Mouse (Mus musculus): ENCODE data around the gene Pih1d1.

DNA sequence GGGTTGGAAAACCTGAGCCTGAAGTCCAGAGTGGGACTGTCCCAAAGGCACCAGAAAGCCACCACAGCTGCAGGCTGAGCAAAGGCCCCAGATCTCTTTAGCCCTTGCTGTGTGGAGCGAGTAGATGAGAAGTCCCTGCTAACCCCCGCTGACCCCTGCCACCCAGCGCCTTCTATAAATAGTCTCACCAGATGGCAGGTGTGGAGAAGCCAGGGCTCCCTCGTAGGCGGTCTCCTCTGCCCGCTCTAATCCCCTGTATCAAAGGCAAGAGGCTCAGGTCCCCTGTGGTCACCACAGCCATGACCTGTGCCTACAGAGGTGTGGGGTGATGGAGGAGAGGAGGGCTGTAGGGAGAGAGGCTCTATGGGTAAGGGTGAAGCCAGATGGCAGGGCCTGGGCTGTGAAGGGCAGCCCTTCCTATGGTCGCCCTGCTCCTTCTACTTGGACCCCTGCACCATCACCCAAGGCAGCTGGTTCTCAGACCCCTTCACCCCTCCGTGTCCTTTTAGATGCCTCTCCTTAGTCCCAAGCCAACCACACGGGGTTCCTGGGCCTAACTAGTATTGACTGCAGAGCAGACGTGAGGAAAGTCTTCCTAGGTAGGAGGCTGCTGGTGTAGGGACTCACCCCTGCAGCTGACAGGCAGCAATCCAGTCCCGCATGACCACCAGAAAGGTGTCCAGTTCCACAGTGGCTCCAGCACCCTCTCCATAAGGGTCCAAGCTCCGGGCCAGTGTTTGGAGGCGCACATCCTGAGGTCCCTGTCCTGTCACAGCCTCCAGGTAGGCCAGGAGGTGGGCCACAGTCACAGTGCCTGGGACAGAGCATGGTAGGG is 41.5 kb downstream of the Pih1d1 start:
- no peak for TF ChIP-seq GATA1 (IDR thresholded peaks at IDR 0.05; ENCODE audit: low read length)
- TF ChIP-seq TAL1 (IDR thresholded peaks at IDR 0.05; ENCODE audit: low read length): no peak
